Mouse (Mus musculus) C2C12 (cell line): Measurements from ENCODE around the gene Tnc.

Source experiments
- CEBPB ChIP-seq: IDR thresholded peaks from one replicate; pipeline ENCODE4 v1.6.1; 2011; ENCODE audit warnings: low read depth, mild to moderate bottlenecking, control low read depth, moderate library complexity
- CTCF ChIP-seq: IDR thresholded peaks from one replicate; pipeline ENCODE4 v1.5.1; 2011; ENCODE audit not compliant: control insufficient read depth, insufficient read depth, insufficient read length
- MAX ChIP-seq: IDR thresholded peaks from one replicate; pipeline ENCODE4 v1.6.1; 2011; ENCODE audit warnings: mild to moderate bottlenecking, control low read depth
- MYOD1 ChIP-seq: IDR thresholded peaks from one replicate; pipeline ENCODE4 v1.6.1; 2011; ENCODE audit warnings: low read depth; ENCODE audit not compliant: control insufficient read depth, insufficient read length
- MYOG ChIP-seq: IDR thresholded peaks from one replicate; pipeline ENCODE4 v1.6.1; 2011; ENCODE audit not compliant: control insufficient read depth, insufficient read length; ENCODE audit errors: extremely low read depth
- USF1 ChIP-seq: IDR thresholded peaks from one replicate; pipeline ENCODE4 v1.6.1; 2011; ENCODE audit warnings: low read depth, mild to moderate bottlenecking, control low read depth, moderate library complexity

- TF ChIP-seq CTCF = no peak
- TF ChIP-seq MYOG = no peak
- TF ChIP-seq CEBPB = peak; percentile 98
- peak; percentile 89 for TF ChIP-seq USF1
- no peak for TF ChIP-seq MAX
- TF ChIP-seq MYOD1 = peak; percentile 24
These were observed 39.3 kb upstream of the Tnc start for GRCm38 (mm10) chr4:64085993-64086567.
